Mouse (Mus musculus) cortical plate, adult 2 months (tissue): ENCODE measurements around the gene Ccna2. TPM values are rescaled to one million over a fixed set of nuclear protein-coding genes. Genes with fewer than 3 reads are reported as not detected.

Experiments
- H3K27ac ChIP-seq: fragments of 200-500 bp; 2 replicates; pipeline ENCODE4 v1.5.1; 2012; ENCODE audit warnings: low read length, control low read depth, inconsistent platforms; ENCODE audit not compliant: insufficient read depth
- H3K4me1 ChIP-seq: fragments of 200-500 bp; 2 replicates; pipeline ENCODE4 v1.6.1; 2011; ENCODE audit warnings: low read length; ENCODE audit not compliant: control insufficient read depth, insufficient read depth
- H3K4me3 ChIP-seq: fragments of 200-500 bp; 2 replicates; pipeline ENCODE4 v1.5.1; 2011; ENCODE audit warnings: mild to moderate bottlenecking, low read length, control low read depth; ENCODE audit not compliant: insufficient read depth
- CTCF ChIP-seq: fragments of 200-500 bp; IDR thresholded peaks from 2 replicates; pipeline ENCODE4 v1.5.1; 2011; ENCODE audit warnings: mild to moderate bottlenecking, control low read depth, low read length; ENCODE audit not compliant: insufficient read depth; ENCODE audit errors: extremely low read depth
- POLR2A ChIP-seq: fragments of 200-500 bp; IDR thresholded peaks from 2 replicates; pipeline ENCODE4 v1.6.1; 2011; ENCODE audit warnings: mild to moderate bottlenecking, low read length, control low read depth; ENCODE audit not compliant: insufficient read depth; ENCODE audit errors: extremely low read depth
- polyA plus RNA-seq: library from polyadenylated mRNA; depleted of rRNA; stranded (reverse); fragments of >200 nt; gene quantifications from 2 replicates; pipeline ENCODE4 v1.2.3, GENCODE M21; 2012

The Ccna2 gene
- polyA plus RNA-seq, 1 experiment: 4.0 TPM

DNA sequence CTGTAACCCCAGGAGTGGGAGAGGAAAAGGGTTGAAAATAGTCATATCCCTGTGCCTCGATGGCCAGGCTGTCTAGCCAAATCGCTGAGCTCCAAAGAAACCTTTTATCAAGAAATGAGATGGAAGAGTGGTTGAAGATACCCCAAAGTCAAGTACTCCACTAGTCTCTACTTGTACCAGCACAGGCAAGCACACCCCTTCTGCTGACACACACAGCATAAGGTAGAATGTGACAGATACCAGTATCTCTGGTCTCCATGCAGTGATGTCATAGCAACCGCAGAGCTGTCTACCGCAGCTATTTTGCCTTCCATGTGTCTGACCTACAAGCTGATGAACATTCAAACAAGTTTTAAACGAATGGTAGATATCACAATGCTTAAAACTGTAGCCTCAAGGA, 2.1 kb downstream of the Ccna2 start:
- Histone ChIP-seq H3K27ac (no peak overlapping the region), H3K4me1 (no peaks in the 10 kb centered on the region), H3K4me3 (no peak overlapping the region)
- no peak for TF ChIP-seq CTCF
- TF ChIP-seq POLR2A: no peak

DNA sequence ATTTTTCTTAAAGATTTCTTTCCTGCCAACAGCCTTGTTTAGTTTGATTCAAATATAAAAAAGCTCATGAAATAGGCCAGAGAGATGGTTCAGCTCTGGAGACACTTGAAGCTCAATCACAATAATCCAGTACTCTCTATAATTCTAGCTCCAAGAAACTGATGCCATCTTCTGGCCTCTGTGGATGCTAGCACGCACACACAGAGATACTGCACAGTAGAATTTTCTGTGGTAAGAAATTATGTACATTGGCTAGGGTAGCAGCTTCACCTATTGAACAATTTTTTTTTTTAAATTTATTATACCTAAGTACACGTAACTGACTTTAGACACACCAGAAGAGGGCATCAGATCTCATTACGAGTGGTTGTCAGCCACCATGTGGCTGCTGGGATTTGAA, 8.3 kb downstream of the Ccna2 start:
- Histone ChIP-seq H3K4me3 (no peak overlapping the region), H3K4me1 (no peaks in the 10 kb centered on the region), H3K27ac (no peak overlapping the region)
- TF ChIP-seq CTCF (no peak), POLR2A (no peak)

DNA sequence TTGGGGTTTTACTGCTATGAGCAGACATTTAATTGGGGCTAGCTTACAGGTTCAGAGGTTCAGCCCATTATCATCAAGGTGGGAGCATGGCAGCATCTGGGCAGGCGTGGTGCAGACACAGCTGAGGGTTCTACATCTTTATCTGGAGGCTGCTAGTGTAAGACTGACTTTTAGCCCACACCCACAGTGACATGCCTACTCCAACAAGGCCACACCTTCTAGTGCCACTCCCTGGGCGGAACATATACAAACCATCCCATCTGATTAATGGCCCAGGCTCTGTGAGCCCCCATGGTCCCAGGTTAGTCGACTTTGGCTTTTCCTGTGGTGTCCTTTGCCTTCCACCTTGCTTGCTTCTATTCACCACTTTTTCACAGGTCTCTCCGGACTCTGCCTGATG, 12.3 kb downstream of the Ccna2 start:
- TF ChIP-seq POLR2A: no peak
- TF ChIP-seq CTCF: no peak
- Histone ChIP-seq H3K4me3 (no peak overlapping the region), H3K4me1 (no peaks in the 10 kb centered on the region), H3K27ac (no peak overlapping the region)

DNA sequence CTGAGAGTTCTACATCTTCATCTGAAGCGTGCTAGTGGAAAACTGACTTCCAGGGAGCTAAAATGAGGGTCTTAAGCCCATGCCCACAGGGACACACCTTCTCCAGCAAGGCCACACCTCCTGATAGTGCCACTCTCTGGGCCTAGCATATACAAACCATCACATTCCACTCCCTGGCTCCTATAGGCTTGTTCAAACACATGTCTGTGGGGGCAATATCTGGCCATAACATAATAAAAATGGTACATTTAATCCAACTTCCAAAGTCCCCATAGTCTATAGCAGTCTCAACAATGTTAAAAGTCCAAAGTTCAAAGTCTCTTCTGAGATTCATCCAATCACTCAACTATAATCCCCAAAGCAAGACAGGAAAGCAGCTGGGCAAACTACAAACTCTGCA, 14.3 kb downstream of the Ccna2 start:
- H3K27ac ChIP-seq: no peak overlapping the region

DNA sequence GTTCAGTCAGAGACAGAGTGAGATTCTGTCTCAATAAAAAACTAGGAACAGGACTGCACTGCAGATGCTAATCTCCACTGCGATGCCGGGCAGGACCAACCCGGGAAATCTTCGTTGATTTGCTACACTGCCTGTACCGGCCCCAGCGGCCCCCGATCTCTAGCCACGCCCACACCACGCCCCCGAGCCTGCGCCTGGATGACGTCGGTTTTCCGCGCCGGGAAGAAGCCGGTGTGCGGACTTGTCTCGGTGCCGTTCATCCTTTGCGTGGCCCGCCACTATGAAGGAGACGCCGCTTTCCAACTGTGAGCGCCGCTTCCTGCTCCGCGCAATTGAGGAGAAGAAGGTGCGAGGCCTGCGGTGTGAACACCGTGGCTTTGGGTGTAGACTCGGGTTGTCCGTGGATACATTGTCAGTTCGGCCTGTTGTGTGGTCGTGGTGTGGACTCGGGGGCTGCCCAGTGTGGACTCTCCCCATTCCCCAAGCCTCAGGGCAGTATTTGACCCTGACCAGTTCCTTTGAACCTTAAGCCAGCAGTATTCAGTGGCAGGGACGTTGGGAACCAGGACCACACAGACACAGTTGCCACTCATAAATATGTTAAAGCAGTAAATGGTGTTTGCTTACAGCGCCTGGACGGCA, 19.4 kb downstream of the Ccna2 start, which contains the start of gene Exosc9:
TSS of gene Exosc9 (plus strand) at position 201 of the 642 bp plus-strand sequence.
- TF ChIP-seq POLR2A (peak; percentile 79), CTCF (no peak)
- Histone ChIP-seq H3K27ac (peak within 1 kb of the TSS; percentile 82), H3K4me1 (no peaks in the 10 kb centered on the region; the same call in 1 of the 2 replicates), H3K4me3 (peak within 1 kb of the TSS; percentile 84)

More for the DNA sequence above, 14.3 kb downstream of the Ccna2 start:
- TF ChIP-seq CTCF: no peak
- TF ChIP-seq POLR2A: no peak
- no peak overlapping the region for H3K4me3 ChIP-seq
- H3K4me1 ChIP-seq: no peaks in the 10 kb centered on the region

DNA sequence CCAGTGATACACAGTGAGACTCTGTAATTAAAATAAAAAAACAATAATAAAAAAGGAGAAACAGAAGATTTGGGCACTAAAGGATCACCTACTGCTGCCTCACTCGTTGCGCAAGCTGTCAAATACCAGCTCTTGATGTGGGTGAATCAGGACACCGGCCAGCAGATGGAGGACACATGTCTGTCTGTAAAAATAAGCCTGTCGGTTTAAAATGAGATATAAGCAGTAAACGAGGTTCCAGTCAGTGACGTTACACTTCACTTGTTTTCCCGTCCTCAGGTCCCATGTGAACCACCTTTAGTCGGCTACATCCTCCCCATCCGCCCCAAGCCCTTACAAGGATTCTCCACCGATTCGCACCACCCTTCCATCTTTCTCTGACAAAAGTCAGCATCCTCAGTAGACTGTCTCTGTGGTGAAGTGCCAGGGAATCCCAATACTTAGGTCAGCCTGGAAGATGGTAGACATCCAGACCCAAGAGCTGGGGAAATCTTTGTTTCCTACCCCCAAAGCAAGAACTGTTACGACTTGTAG, 20.0 kb downstream of the Ccna2 start:
- no peaks in the 10 kb centered on the region; the same call in 1 of the 2 replicates for H3K4me1 ChIP-seq
- peak overlapping the region; percentile 82 for H3K27ac ChIP-seq
- TF ChIP-seq CTCF (no peak), POLR2A (no peak)
- peak overlapping the region; percentile 84 for H3K4me3 ChIP-seq

DNA sequence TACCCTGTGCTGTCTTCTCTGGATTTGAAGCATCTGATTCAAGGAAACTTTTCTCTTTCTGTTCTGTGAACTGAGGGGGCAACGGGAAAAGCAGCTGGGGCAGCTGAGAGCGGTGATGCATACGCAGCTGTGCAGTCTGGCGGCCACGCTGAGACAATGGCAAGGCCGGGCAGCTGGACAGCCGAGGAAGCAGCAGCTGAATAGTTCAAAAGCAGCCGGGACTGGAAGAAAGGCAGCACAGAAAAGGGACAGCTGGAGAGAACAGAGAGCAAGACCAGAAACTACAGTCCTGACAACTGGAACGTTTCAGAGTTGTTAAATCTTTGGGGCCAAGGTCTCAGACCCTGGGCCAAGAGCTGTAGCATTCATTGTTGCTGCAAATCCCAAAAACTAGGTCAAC, 20.6 kb downstream of the Ccna2 start:
- Histone ChIP-seq H3K27ac (no peak overlapping the region; the same call in 1 of the 2 replicates), H3K4me3 (peak overlapping the region; percentile 84), H3K4me1 (no peaks in the 10 kb centered on the region; the same call in 1 of the 2 replicates)
- TF ChIP-seq CTCF: no peak
- no peak for TF ChIP-seq POLR2A

DNA sequence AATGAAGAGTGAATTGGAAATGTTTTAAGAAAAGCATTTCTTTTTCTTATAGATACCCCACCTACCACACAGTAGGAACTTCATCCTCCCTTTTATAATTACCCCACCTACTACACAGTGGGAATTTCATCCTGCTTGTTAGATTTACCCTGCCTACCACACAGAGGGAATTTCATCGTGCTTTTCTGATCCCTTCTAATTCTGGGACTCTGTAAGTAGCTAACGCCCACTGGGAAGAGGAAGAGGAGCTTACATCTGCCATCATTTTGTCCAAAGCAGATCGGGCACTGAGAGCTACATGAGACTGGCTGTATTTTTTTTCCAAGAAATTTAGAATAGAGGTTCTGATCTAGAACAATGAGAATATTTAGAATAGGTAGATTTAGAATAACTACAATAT, 27.0 kb downstream of the Ccna2 start:
- Histone ChIP-seq H3K4me1 (no peaks in the 10 kb centered on the region), H3K27ac (no peak overlapping the region), H3K4me3 (no peak overlapping the region)
- no peak for TF ChIP-seq CTCF
- no peak for TF ChIP-seq POLR2A

DNA sequence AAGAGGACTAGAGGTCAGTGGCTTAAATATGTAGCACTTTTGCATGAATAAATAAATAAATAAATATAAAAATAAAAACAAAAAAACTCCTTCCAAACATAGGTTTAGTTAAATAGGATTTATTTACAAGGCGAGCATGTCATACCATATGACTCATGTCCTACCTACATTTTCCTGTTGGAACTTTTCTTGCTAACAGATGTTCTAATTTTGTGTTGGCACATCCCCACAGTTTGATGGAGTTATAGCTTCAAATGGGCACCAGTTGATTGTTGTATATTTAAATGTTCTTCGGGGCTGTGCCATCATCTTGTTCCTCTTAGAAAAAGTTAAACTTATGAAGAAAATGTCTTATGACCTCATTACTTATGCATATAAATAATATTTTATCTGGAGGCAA, 30.6 kb downstream of the Ccna2 start:
- no peak for TF ChIP-seq CTCF
- TF ChIP-seq POLR2A: no peak
- H3K4me1 ChIP-seq: peaks cover 4% of the 10 kb centered on the region; the same call in 1 of the 2 replicates
- H3K27ac ChIP-seq: no peak overlapping the region
- H3K4me3 ChIP-seq: no peak overlapping the region

DNA sequence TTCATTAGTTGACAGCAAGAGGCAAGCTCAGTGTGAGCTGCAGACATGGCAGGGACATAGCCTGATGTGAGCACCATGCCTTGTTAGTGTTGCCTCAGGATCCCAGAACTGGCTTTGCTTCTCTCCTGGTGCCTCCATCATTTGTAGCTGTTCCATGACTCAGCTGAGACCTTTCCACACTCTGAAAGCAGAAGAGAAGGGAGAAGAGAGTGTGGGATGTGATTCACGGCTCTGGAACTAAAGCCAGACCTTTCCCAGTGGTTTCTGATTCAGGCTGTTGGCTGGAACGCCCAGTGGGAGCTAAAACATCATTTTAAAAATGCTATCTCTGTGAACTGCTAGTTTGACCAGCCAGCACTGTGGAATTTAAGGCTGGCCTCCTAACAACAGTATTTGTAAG, 31.2 kb downstream of the Ccna2 start:
- TF ChIP-seq POLR2A (no peak), CTCF (no peak)
- no peak overlapping the region for H3K4me3 ChIP-seq
- no peak overlapping the region for H3K27ac ChIP-seq
- H3K4me1 ChIP-seq: peaks cover 4% of the 10 kb centered on the region; the same call in 1 of the 2 replicates
